Comparison of ENCODE assay signal across 8 mouse cellular contexts in genomic region chr9:107706781-107707211, GRCm38 (mm10). TPM values are rescaled to one million over a fixed set of nuclear protein-coding genes. Genes with fewer than 3 reads are reported as not detected.
DNase-seq lines count a peak whose midpoint lies in the region; ATAC-seq and TF ChIP-seq lines count a peak whose summit lies in the region.

No protein-coding gene starts in this region.

- H3K36me3 ChIP-seq in heart, embryonic 14.5 days (ENCODE audit: control insufficient read depth, insufficient read depth, low read length), result no peaks in the 10 kb centered on the region; the same call in 1 of the 2 replicates
- peaks cover 33% of the 10 kb centered on the region for H3K36me3 ChIP-seq in embryonic facial prominence, embryonic 12.5 days
- H3K36me3 ChIP-seq in intestine, embryonic 15.5 days, result 0 out of 2 replicates have a peak, but pooled peaks cover 4% of the 10 kb centered on the region
- no peaks in the 10 kb centered on the region for H3K36me3 ChIP-seq in neural tube, embryonic 11.5 days (ENCODE audit: control insufficient read depth, insufficient read depth, low read length)

- H3K9me3 ChIP-seq in heart, embryonic 14.5 days (ENCODE audit: control insufficient read depth, low read length), result no peaks in the 10 kb centered on the region
- H3K9me3 ChIP-seq in embryonic facial prominence, embryonic 12.5 days, result no peaks in the 10 kb centered on the region
- no peaks in the 10 kb centered on the region for H3K9me3 ChIP-seq in intestine, embryonic 15.5 days
- H3K9me3 ChIP-seq in neural tube, embryonic 11.5 days (ENCODE audit: control insufficient read depth, low read length), result no peaks in the 10 kb centered on the region

- peaks cover 31 to 37% of the 10 kb centered on the region in 2 experiments for H3K4me1 ChIP-seq in heart, embryonic 14.5 days (ENCODE audit: control insufficient read depth in 2 of 2, insufficient read depth in 2 of 2, low read length in 2 of 2)
- H3K4me1 ChIP-seq in embryonic facial prominence, embryonic 12.5 days, result peaks cover 56% of the 10 kb centered on the region
- H3K4me1 ChIP-seq in intestine, embryonic 15.5 days (replicated peaks), result peaks cover 64% of the 10 kb centered on the region
- H3K4me1 ChIP-seq in neural tube, embryonic 11.5 days (ENCODE audit: control insufficient read depth, insufficient read depth, low read length), result peaks cover 18% of the 10 kb centered on the region

- no peak for ATAC-seq in heart, embryonic 14.5 days (ENCODE audit: insufficient number of reproducible peaks, insufficient read depth, low FRiP score, low read depth)
- ATAC-seq in embryonic facial prominence, embryonic 12.5 days (ENCODE audit: insufficient number of reproducible peaks, insufficient read depth, low FRiP score, low TSS enrichment), result 0 out of 2 replicates have a peak, but pooled peaks have one; percentile 8
- ATAC-seq in intestine, embryonic 15.5 days, result no peak
- no peak for ATAC-seq in neural tube, embryonic 11.5 days (ENCODE audit: insufficient read depth, low FRiP score, low TSS enrichment)
- ATAC-seq in megakaryocyte, adult 5-6 weeks (ENCODE audit: poor library complexity, severe bottlenecking), result no peak

- TF ChIP-seq CTCF in layer of hippocampus, adult 2 months (conservative IDR thresholded peaks at IDR 0.05), result no peak

- peak overlapping the region; percentile 98 for H3K4me2 ChIP-seq in heart, embryonic 14.5 days (ENCODE audit: low read length)
- H3K4me2 ChIP-seq in embryonic facial prominence, embryonic 12.5 days (replicated peaks), result peak overlapping the region; percentile 76
- peak overlapping the region; percentile 96 for H3K4me2 ChIP-seq in intestine, embryonic 15.5 days (replicated peaks)
- H3K4me2 ChIP-seq in neural tube, embryonic 11.5 days (ENCODE audit: low read depth), result peak overlapping the region; percentile 97

- H3K27me3 ChIP-seq in heart, embryonic 14.5 days (ENCODE audit: control insufficient read depth, insufficient read depth, low read length), result peaks cover 45% of the 10 kb centered on the region
- H3K27me3 ChIP-seq in embryonic facial prominence, embryonic 12.5 days, result 0 out of 2 replicates have a peak, but pooled peaks cover 4% of the 10 kb centered on the region
- H3K27me3 ChIP-seq in intestine, embryonic 15.5 days (replicated peaks), result no peaks in the 10 kb centered on the region
- peaks cover 31% of the 10 kb centered on the region for H3K27me3 ChIP-seq in neural tube, embryonic 11.5 days (ENCODE audit: control insufficient read depth, insufficient read depth, low read length)

- H3K27ac ChIP-seq in heart, embryonic 14.5 days (replicated peaks in 1 of 2; ENCODE audit: control insufficient read depth in 1 of 2, insufficient read depth in 1 of 2, low read depth in 2 of 2, low read length in 2 of 2), result no peak overlapping the region
- H3K27ac ChIP-seq in embryonic facial prominence, embryonic 12.5 days, result peak overlapping the region; percentile 95
- peak overlapping the region; percentile 81 for H3K27ac ChIP-seq in intestine, embryonic 15.5 days
- peak overlapping the region; percentile 79; the same call in 1 of the 2 replicates for H3K27ac ChIP-seq in neural tube, embryonic 11.5 days (ENCODE audit: low read depth, low read length)
- no peak overlapping the region for H3K27ac ChIP-seq in layer of hippocampus, adult 2 months

- DNase-seq in heart, postnatal 14 days, result no peak
- DNase-seq in neural tube, embryonic 11.5 days (ENCODE audit: low spot score), result no peak
- DNase-seq in layer of hippocampus, adult 2 months (ENCODE audit: low spot score in 2 of 2), result no peak
- DNase-seq in gastrocnemius, postnatal 14 days, result no peak

- peak overlapping the region; percentile 79 for H3K9ac ChIP-seq in heart, embryonic 14.5 days (ENCODE audit: low read length)
- H3K9ac ChIP-seq in embryonic facial prominence, embryonic 12.5 days, result peak overlapping the region; percentile 97
- H3K9ac ChIP-seq in intestine, embryonic 15.5 days, result peak overlapping the region; percentile 84
- H3K9ac ChIP-seq in neural tube, embryonic 11.5 days (ENCODE audit: low read length), result peak overlapping the region; percentile 88

- intact Hi-C loops in heart, postnatal 14 days (cut with DNase I), result no loop called here
- intact Hi-C loops in gastrocnemius, postnatal 14 days (cut with DNase I; ENCODE audit: low total_unique reads), result no loop called here

- 5% methylated on average over 14 of the region's 14 CpGs for WGBS in heart, embryonic 14.5 days
- WGBS in embryonic facial prominence, embryonic 12.5 days, result 1% methylated on average over 14 of the region's 14 CpGs
- 7% methylated on average over 14 of the region's 14 CpGs for WGBS in intestine, embryonic 15.5 days
- WGBS in neural tube, embryonic 11.5 days, result 3% methylated on average over 13 of the region's 14 CpGs

- H3K4me3 ChIP-seq in heart, embryonic 14.5 days (ENCODE audit: control insufficient read depth in 1 of 2, insufficient read depth in 1 of 2, low read depth in 1 of 2, low read length in 2 of 2), result peak overlapping the region; percentile 10 to 64; a peak in 1 of 4 replicates
- peak overlapping the region; percentile 93 for H3K4me3 ChIP-seq in embryonic facial prominence, embryonic 12.5 days
- peak overlapping the region; percentile 74 for H3K4me3 ChIP-seq in intestine, embryonic 15.5 days (replicated peaks)
- peak overlapping the region; percentile 56 for H3K4me3 ChIP-seq in neural tube, embryonic 11.5 days (ENCODE audit: low read depth, low read length)
- no peak overlapping the region for H3K4me3 ChIP-seq in layer of hippocampus, adult 2 months

RNA-seq across cellular contexts. Expression of gene Sema3f, which starts 3.5 kb away (rescaled TPM):
- polyA plus RNA-seq in heart, embryonic 14.5 days (2014; fragmentation: Nextera tagmentation; extraction: Ambion mirVana), result 4.6 and 6.2 TPM in 2 replicates
- total RNA-seq in heart, postnatal 14 days (2021), result 10 to 100 TPM; 17.7 to 18.0 TPM
- polyA plus RNA-seq in embryonic facial prominence, embryonic 12.5 days (2016; fragmentation: Nextera tagmentation; extraction: Ambion mirVana), result 52.4 and 53.1 TPM in 2 replicates
- 8.9 and 11.2 TPM in 2 replicates for polyA plus RNA-seq in intestine, embryonic 15.5 days (2015; fragmentation: Nextera tagmentation; extraction: Ambion mirVana)
- polyA plus RNA-seq in neural tube, embryonic 11.5 days (2014; fragmentation: Nextera tagmentation; extraction: Ambion mirVana), result 15.3 and 17.0 TPM in 2 replicates
- 1 to 10 TPM; 2.8 to 3.5 TPM for total RNA-seq in layer of hippocampus, adult 2 months (2021)
- total RNA-seq in gastrocnemius, postnatal 14 days (2021), result 10 to 100 TPM in 1 of 2 experiments, 1 to 10 TPM in 1; 8.4 to 10.6 TPM
- not detected in 2 replicates for total RNA-seq in megakaryocyte, adult 5-6 weeks (2015)
- total RNA-seq in megakaryocyte, adult 5-6 weeks (2017), result not detected in 2 replicates

RNA-seq across cellular contexts. Expression of gene Gnat1, which starts 27.3 kb away (rescaled TPM):
- polyA plus RNA-seq in heart, embryonic 14.5 days (2014; fragmentation: Nextera tagmentation; extraction: Ambion mirVana), result 0.63 and 1.7 TPM in 2 replicates
- not detected for total RNA-seq in heart, postnatal 14 days (2021)
- 1.4 and 3.0 TPM in 2 replicates for polyA plus RNA-seq in embryonic facial prominence, embryonic 12.5 days (2016; fragmentation: Nextera tagmentation; extraction: Ambion mirVana)
- polyA plus RNA-seq in intestine, embryonic 15.5 days (2015; fragmentation: Nextera tagmentation; extraction: Ambion mirVana), result 0.82 and 1.9 TPM in 2 replicates
- 1.9 and 2.4 TPM in 2 replicates for polyA plus RNA-seq in neural tube, embryonic 11.5 days (2014; fragmentation: Nextera tagmentation; extraction: Ambion mirVana)
- under 1 TPM in 1 of 2 experiments, not detected in 1; 0.17 TPM for total RNA-seq in layer of hippocampus, adult 2 months (2021)
- not detected for total RNA-seq in gastrocnemius, postnatal 14 days (2021)
- not detected in 2 replicates for total RNA-seq in megakaryocyte, adult 5-6 weeks (2015)
- not detected in 2 replicates for total RNA-seq in megakaryocyte, adult 5-6 weeks (2017)

RNA-seq across cellular contexts. Expression of gene Slc38a3, which starts 37.5 kb away (rescaled TPM):
- 2.7 TPM in 2 replicates for polyA plus RNA-seq in heart, embryonic 14.5 days (2014; fragmentation: Nextera tagmentation; extraction: Ambion mirVana)
- 10 to 100 TPM; 48.6 to 53.3 TPM for total RNA-seq in heart, postnatal 14 days (2021)
- 8.2 and 8.3 TPM in 2 replicates for polyA plus RNA-seq in embryonic facial prominence, embryonic 12.5 days (2016; fragmentation: Nextera tagmentation; extraction: Ambion mirVana)
- polyA plus RNA-seq in intestine, embryonic 15.5 days (2015; fragmentation: Nextera tagmentation; extraction: Ambion mirVana), result 8.4 and 16.0 TPM in 2 replicates
- polyA plus RNA-seq in neural tube, embryonic 11.5 days (2014; fragmentation: Nextera tagmentation; extraction: Ambion mirVana), result 6.8 and 7.2 TPM in 2 replicates
- 10 to 100 TPM; 55.7 to 65.0 TPM for total RNA-seq in layer of hippocampus, adult 2 months (2021)
- 10 to 100 TPM; 29.8 to 57.1 TPM for total RNA-seq in gastrocnemius, postnatal 14 days (2021)
- total RNA-seq in megakaryocyte, adult 5-6 weeks (2015), result not detected in 2 replicates
- total RNA-seq in megakaryocyte, adult 5-6 weeks (2017), result not detected in 2 replicates

Comparison
In these comparisons a context has a peak if more than half of its experiments do, and no peak if none do; other contexts are left out.
1. H3K27ac ChIP-seq: peak in embryonic facial prominence, embryonic 12.5 days (single experiment), intestine, embryonic 15.5 days (single experiment) and neural tube, embryonic 11.5 days (single experiment); none in heart, embryonic 14.5 days (0 of 2) and layer of hippocampus, adult 2 months (single experiment).
2. RNA of gene Slc38a3, which starts 37.5 kb away (total RNA-seq): 55.7 to 65.0 TPM in layer of hippocampus, adult 2 months, 29.8 to 57.1 TPM in gastrocnemius, postnatal 14 days and 48.6 to 53.3 TPM in heart, postnatal 14 days; not detected in megakaryocyte, adult 5-6 weeks; every median in the first group is over 10 times any median in the second.
3. Peak in every context shown above with its lines, with median percentiles within 50 percentile points of each other: H3K4me2 ChIP-seq and H3K9ac ChIP-seq.